Mouse (Mus musculus): ENCODE data around the gene Kcnn4.

DNA sequence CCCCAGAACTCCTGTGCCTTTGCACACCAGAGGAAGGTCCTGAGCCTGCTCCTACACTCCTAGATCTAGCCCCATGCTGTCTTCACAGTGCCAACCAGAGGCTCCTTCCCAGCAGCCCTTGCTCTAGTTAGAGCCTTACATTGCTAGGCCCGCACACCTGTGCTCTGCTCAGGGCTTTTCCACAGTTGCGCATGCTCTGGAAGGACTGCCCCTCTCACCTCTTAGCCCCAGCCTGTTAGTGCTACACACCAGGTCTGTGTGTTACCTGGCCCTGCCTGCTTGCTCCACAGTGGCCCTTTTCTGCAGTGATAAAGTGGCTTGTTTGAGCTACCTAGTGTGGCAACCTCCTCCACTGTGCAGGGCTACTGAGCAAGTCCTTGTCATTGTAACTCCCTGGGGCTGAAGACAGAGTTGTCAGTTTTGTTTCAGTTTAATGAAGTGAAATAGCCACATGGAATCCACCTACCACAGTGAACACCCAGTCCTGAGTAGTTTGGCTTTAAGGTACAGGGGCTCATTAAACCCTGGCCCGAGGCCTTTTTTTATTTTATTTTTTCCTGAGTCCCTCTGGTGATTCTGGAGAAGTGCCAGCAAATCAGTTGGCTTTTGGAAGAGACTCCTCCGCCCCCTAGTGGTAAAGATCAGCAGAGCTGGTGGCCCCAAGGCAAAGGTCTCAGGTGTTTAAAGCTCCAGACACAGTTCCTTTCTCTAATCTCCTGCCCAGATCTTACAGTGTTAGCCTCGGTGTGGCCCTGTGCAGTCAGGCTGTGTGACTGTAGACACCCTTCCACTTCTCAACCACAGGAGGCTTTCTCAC lies 36.7 kb downstream of the Kcnn4 start:
- TF ChIP-seq POLR2A (IDR thresholded peaks at IDR 0.05; ENCODE audit: control insufficient read depth, extremely low read depth, insufficient read depth, low read length, poor library complexity) (no peak), CTCF (IDR thresholded peaks at IDR 0.05; ENCODE audit: borderline replicate concordance, control insufficient read depth, extremely low read depth, insufficient read depth, low read length, poor library complexity) (no peak)
